Mouse (Mus musculus): ENCODE results near the gene Ift80. TPM values are rescaled to one million over a fixed set of nuclear protein-coding genes. Genes with fewer than 3 reads are reported as not detected.

Ift80 gene
- total and polyA plus RNA-seq, 3 experiments, result 10.8 to 13.8 (median 11.5) TPM

DNA sequence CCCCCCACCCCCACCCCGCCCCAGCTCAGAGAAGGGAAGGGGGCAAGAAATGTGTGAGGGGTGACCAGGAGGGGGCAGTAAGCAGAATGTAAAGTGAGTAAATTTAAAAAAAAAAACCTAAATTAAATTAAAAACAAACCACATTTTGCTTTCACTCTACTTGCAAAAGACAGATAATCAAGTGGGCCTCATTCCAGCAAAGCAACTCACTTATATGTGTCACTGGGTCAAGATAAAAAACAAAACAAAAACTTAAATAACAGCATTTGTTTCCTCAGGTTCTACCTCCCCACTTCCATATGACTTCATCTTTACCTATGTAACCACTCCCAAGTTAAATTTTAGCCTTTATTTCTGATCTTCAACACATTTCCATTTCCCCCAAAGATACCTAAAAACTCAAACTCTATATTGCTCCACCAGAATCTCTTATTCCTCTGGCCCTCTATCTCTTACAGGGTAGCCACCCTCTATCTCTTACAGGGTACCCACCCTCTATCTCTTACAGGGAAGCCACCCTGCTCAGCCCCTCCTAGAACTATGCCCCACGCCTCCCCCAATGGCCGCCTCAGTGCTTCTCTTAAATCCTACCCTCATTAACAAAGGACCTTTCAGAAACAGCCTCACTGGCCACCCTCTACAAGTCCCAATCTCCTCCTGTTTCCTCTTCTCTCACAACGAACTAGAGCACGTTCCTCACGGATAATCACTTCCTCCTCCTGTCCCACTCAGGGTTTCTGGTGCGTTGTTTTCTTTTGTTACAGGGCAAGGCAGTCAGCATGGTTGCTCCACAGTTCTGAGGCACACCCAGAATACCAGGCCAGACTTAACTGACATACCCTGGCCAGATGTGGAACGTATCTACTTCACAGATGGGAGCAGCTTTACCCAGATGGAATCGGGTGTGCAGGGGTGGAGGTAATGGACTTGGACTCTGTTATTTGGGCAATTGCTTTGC lies 28.6 kb downstream of the Ift80 start:
- Histone ChIP-seq H3K9me3 (replicated peaks; ENCODE audit: low read length) (no peaks in the 10 kb centered on the region), H3K27ac (ENCODE audit: insufficient read depth, low read depth) (no peak overlapping the region), H3K79me2 (replicated peaks; ENCODE audit: control insufficient read depth, extremely low read depth, insufficient read depth, poor library complexity, severe bottlenecking) (no peaks in the 10 kb centered on the region), H3K36me3 (replicated peaks in 1 of 2; ENCODE audit: control insufficient read depth in 1 of 2, insufficient read depth in 1 of 2, low read length in 1 of 2) (peaks cover 4 to 25% of the 10 kb centered on the region in 2 experiments), H3K27me3 (replicated peaks) (no peaks in the 10 kb centered on the region), H3K4me2 (ENCODE audit: insufficient read depth, low read depth, poor library complexity, severe bottlenecking) (no peak overlapping the region), H3K4me3 (replicated peaks in 1 of 3; ENCODE audit: low read depth in 2 of 3, low read length in 2 of 3, poor library complexity in 1 of 3) (no peak overlapping the region), H3K9ac (ENCODE audit: insufficient read depth, low read depth) (no peak overlapping the region), H3K4me1 (ENCODE audit: control insufficient read depth in 1 of 2, insufficient read depth in 2 of 2) (peaks cover 10 to 27% of the 10 kb centered on the region in 2 experiments)
- dilution Hi-C loops (cut with MboI; ENCODE audit: extremely low pct_ligation_motif_present, extremely low pct_unique_long_range_greater_than_20kb, low sequenced_read_pairs), result no loop called here
- in situ Hi-C loops (cut with MboI; ENCODE audit: low pct_ligation_motif_present, low pct_unique_long_range_greater_than_20kb, low sequenced_read_pairs), result no loop called here
- no peak for DNase-seq (ENCODE audit: extremely low read depth)
- TF ChIP-seq MAFK (IDR thresholded peaks at IDR 0.05; ENCODE audit: insufficient replicate concordance, low read length) (no peak), NELFE (IDR thresholded peaks at IDR 0.05; ENCODE audit: low read depth, low read length) (no peak), CTCF (conservative IDR thresholded peaks at IDR 0.05 in 1 of 2, IDR thresholded peaks at IDR 0.05 in 1 of 2; ENCODE audit: low read depth in 2 of 2, low read length in 2 of 2) (no peak), MEF2A (IDR thresholded peaks at IDR 0.05; ENCODE audit: borderline replicate concordance, low read depth, low read length) (no peak), HCFC1 (IDR thresholded peaks at IDR 0.05; ENCODE audit: low read depth, low read length) (no peak), ZNF384 (IDR thresholded peaks at IDR 0.05; ENCODE audit: low read depth, low read length) (peak; percentile 46), TBP (conservative IDR thresholded peaks at IDR 0.05; ENCODE audit: low read depth, low read length) (no peak), JUN (IDR thresholded peaks at IDR 0.05; ENCODE audit: insufficient read depth, low read depth, low read length) (no peak)

GRCm38 (mm10) chr3:68974639-68975532 lies 29.5 kb downstream of the Ift80 start:
- H3K9ac ChIP-seq (ENCODE audit: insufficient read depth, low read depth), result no peak overlapping the region
- DNase-seq (ENCODE audit: extremely low read depth), result no peak
- no peaks in the 10 kb centered on the region for H3K9me3 ChIP-seq (replicated peaks; ENCODE audit: low read length)
- dilution Hi-C loops (cut with MboI; ENCODE audit: extremely low pct_ligation_motif_present, extremely low pct_unique_long_range_greater_than_20kb, low sequenced_read_pairs), result no loop called here
- H3K4me3 ChIP-seq (replicated peaks in 1 of 3; ENCODE audit: low read depth in 2 of 3, low read length in 2 of 3, poor library complexity in 1 of 3), result no peak overlapping the region
- H3K79me2 ChIP-seq (replicated peaks; ENCODE audit: control insufficient read depth, extremely low read depth, insufficient read depth, poor library complexity, severe bottlenecking), result no peaks in the 10 kb centered on the region
- H3K4me1 ChIP-seq (ENCODE audit: control insufficient read depth in 1 of 2, insufficient read depth in 2 of 2), result peaks cover 6 to 18% of the 10 kb centered on the region in 2 experiments
- H3K4me2 ChIP-seq (ENCODE audit: insufficient read depth, low read depth, poor library complexity, severe bottlenecking), result no peak overlapping the region
- H3K36me3 ChIP-seq (replicated peaks in 1 of 2; ENCODE audit: control insufficient read depth in 1 of 2, insufficient read depth in 1 of 2, low read length in 1 of 2), result peaks cover 4 to 25% of the 10 kb centered on the region in 2 experiments
- no peaks in the 10 kb centered on the region for H3K27me3 ChIP-seq (replicated peaks)
- in situ Hi-C loops (cut with MboI; ENCODE audit: low pct_ligation_motif_present, low pct_unique_long_range_greater_than_20kb, low sequenced_read_pairs), result no loop called here
- TF ChIP-seq UBTF (IDR thresholded peaks at IDR 0.05; ENCODE audit: low read depth, low read length) (no peak), MYC (IDR thresholded peaks at IDR 0.05; ENCODE audit: low read depth, low read length) (no peak), MAZ (IDR thresholded peaks at IDR 0.05; ENCODE audit: low read depth, low read length) (no peak), CTCF (conservative IDR thresholded peaks at IDR 0.05 in 1 of 2, IDR thresholded peaks at IDR 0.05 in 1 of 2; ENCODE audit: low read depth in 2 of 2, low read length in 2 of 2) (no peak), KAT2A (IDR thresholded peaks at IDR 0.05; ENCODE audit: insufficient replicate concordance, low read length) (no peak), SIN3A (IDR thresholded peaks at IDR 0.05; ENCODE audit: low read length) (no peak), USF1 (IDR thresholded peaks at IDR 0.05; ENCODE audit: low read depth, low read length) (no peak), MXI1 (IDR thresholded peaks at IDR 0.05; ENCODE audit: low read depth, low read length) (no peak), ZKSCAN1 (IDR thresholded peaks at IDR 0.05; ENCODE audit: borderline replicate concordance, low read depth, low read length) (no peak), NELFE (IDR thresholded peaks at IDR 0.05; ENCODE audit: low read depth, low read length) (no peak), POLR2A (IDR thresholded peaks at IDR 0.05; ENCODE audit: low read depth, low read length) (no peak), ZC3H11A (IDR thresholded peaks at IDR 0.05; ENCODE audit: low read depth, low read length) (no peak), TCF12 (IDR thresholded peaks at IDR 0.05; ENCODE audit: low read depth, low read length) (no peak), TBP (conservative IDR thresholded peaks at IDR 0.05; ENCODE audit: low read depth, low read length) (no peak), ETS1 (conservative IDR thresholded peaks at IDR 0.05; ENCODE audit: low read depth, low read length) (no peak), JUN (IDR thresholded peaks at IDR 0.05; ENCODE audit: insufficient read depth, low read depth, low read length) (no peak), MEF2A (IDR thresholded peaks at IDR 0.05; ENCODE audit: borderline replicate concordance, low read depth, low read length) (no peak), BHLHE40 (IDR thresholded peaks at IDR 0.05; ENCODE audit: low read depth, low read length) (no peak), POLR2AphosphoS2 (IDR thresholded peaks at IDR 0.05; ENCODE audit: low read depth, low read length) (no peak), GABPA (IDR thresholded peaks at IDR 0.05; ENCODE audit: insufficient replicate concordance, low read depth, low read length) (no peak)
- no peak overlapping the region for H3K27ac ChIP-seq (ENCODE audit: insufficient read depth, low read depth)
